Mouse (Mus musculus) myocyte (in vitro differentiated cells): ENCODE data around the gene Rbm42.

Experiments
- E2F4 ChIP-seq: IDR thresholded peaks from one replicate; pipeline ENCODE4 v1.6.1; 2011; ENCODE audit warnings: mild to moderate bottlenecking, control low read depth, moderate library complexity; ENCODE audit not compliant: insufficient read depth
- POLR2A ChIP-seq: IDR thresholded peaks from one replicate; pipeline ENCODE4 v1.6.1; 2011; ENCODE audit warnings: low read depth, mild to moderate bottlenecking, control low read depth, moderate library complexity; ENCODE audit not compliant: insufficient read length
- TCF3 ChIP-seq: IDR thresholded peaks from one replicate; pipeline ENCODE4 v1.6.1; 2011; ENCODE audit warnings: low read depth, control low read depth; ENCODE audit not compliant: insufficient read length
- USF1 ChIP-seq: IDR thresholded peaks from one replicate; pipeline ENCODE4 v1.6.1; 2011; ENCODE audit warnings: low read depth, mild to moderate bottlenecking, control low read depth, moderate library complexity

GRCm38 (mm10) chr7:30649591-30650540, at the start of gene Rbm42:
- TF ChIP-seq USF1 (no peak), E2F4 (no peak), POLR2A (peak; percentile 75), TCF3 (no peak)
